Mouse (Mus musculus) cerebellum, adult 2 months (tissue): Measurements from ENCODE around the gene Gm49403.

ENCODE experiments used
- CTCF ChIP-seq: fragments of 200-500 bp; IDR thresholded peaks from 2 replicates; pipeline ENCODE4 v1.5.1; 2011; ENCODE audit warnings: low read depth, mild to moderate bottlenecking, control low read depth, low read length, moderate library complexity, borderline replicate concordance; ENCODE audit not compliant: insufficient read depth
- POLR2A ChIP-seq: fragments of 200-500 bp; IDR thresholded peaks from 2 replicates; pipeline ENCODE4 v1.6.1; 2011; ENCODE audit warnings: low read length, control low read depth, borderline replicate concordance; ENCODE audit not compliant: insufficient read depth

DNA sequence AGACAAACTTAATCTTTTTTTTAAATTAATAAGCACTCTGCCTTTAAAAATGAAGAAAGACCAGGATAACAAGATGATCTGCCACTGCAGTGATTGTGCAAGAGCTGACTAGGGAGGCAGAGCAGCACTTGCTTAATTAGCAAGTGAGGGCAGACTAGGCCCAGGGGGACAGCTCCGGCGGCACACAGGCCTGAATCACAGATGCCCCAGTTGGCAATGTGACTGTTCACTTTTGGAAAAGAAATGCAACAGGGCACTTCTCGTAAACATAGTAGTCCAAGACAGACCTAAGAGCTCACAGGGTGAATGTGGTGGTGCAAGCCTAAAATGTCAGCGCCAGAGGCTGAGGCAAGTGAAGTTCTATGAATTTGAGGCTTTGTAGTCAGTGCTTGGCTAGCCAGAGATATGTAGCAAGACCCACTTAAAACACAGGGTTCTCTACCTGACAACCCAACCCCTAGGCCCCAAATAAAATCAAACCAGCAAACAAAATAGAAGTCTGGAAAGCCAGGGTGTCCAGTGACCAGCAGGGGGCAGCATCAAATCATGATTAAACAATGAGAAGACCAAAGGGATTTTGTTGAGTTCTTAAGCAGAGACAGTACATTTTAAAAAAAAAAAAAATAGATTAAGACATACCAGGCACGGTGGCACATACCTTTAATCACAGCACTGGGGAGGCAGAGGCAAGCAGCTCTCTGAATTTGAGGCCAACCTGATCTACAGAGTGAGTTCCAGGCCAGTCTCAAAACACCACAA is 39.2 kb upstream of the Gm49403 start:
- no peak for TF ChIP-seq POLR2A
- TF ChIP-seq CTCF: peak; percentile 61; the same call in 1 of the 2 replicates
